In genomic region chr13:11535874-11536273, GRCm38 (mm10) we compare ENCODE assay signal across 22 mouse cellular contexts.
"Had no signal": no experiment of that assay in that cellular context is flagged by ENCODE, and none has a peak within 500 bp of the region (broad histone marks: within the 10 kb centered on the region; RNA-seq: fewer than 3 reads in every experiment).

No protein-coding gene starts in this region.

- H3K4me3 ChIP-seq: liver, embryonic 13.5 days; liver, embryonic 15.5 days; lung, embryonic 15.5 days; megakaryocyte, embryonic 14.5 days; midbrain, embryonic 13.5 days; midbrain, embryonic 15.5 days; myocyte; neural tube, embryonic 13.5 days; neural tube, embryonic 15.5 days had no signal

- H3K4me2 ChIP-seq: liver, embryonic 11.5 days; liver, embryonic 13.5 days; liver, embryonic 15.5 days; lung, embryonic 15.5 days; midbrain, embryonic 11.5 days; midbrain, embryonic 13.5 days; midbrain, embryonic 15.5 days; neural tube, embryonic 13.5 days; neural tube, embryonic 15.5 days had no signal

- DNase-seq: liver, embryonic 13.5 days; liver, postnatal 0 days; lung, adult 2 months; lung, postnatal 14 days; lung, postnatal 36 days; retina, postnatal 1 day; right cerebral cortex, adult 18-20 months; thymus, adult 18-20 months; thymus, postnatal 14 days; thymus, postnatal 36 days had no signal

- H3K27me3 ChIP-seq: liver, embryonic 13.5 days; liver, embryonic 15.5 days; lung, embryonic 15.5 days; megakaryocyte, embryonic 14.5 days; midbrain, embryonic 13.5 days; midbrain, embryonic 15.5 days; neural tube, embryonic 13.5 days; neural tube, embryonic 15.5 days had no signal

- H3K9me3 ChIP-seq: liver, embryonic 13.5 days; liver, embryonic 15.5 days; lung, embryonic 15.5 days; megakaryocyte, embryonic 14.5 days; midbrain, embryonic 13.5 days; midbrain, embryonic 15.5 days; neural tube, embryonic 13.5 days; neural tube, embryonic 15.5 days had no signal

- H3K4me1 ChIP-seq: liver, embryonic 13.5 days; liver, embryonic 15.5 days; lung, embryonic 15.5 days; megakaryocyte, embryonic 14.5 days; midbrain, embryonic 13.5 days; midbrain, embryonic 15.5 days; neural tube, embryonic 13.5 days; neural tube, embryonic 15.5 days had no signal

- ATAC-seq: liver, postnatal 0 days; lung, postnatal 0 days; midbrain, embryonic 13.5 days; midbrain, embryonic 15.5 days had no signal

- H3K36me3 ChIP-seq: liver, embryonic 13.5 days; liver, embryonic 15.5 days; lung, embryonic 15.5 days; midbrain, embryonic 13.5 days; midbrain, embryonic 15.5 days; neural tube, embryonic 13.5 days; neural tube, embryonic 15.5 days had no signal

- H3K27ac ChIP-seq: liver, embryonic 13.5 days; liver, embryonic 15.5 days; lung, embryonic 15.5 days; macrophage; midbrain, embryonic 13.5 days; midbrain, embryonic 15.5 days; neural tube, embryonic 13.5 days; neural tube, embryonic 15.5 days had no signal

- H3K9ac ChIP-seq: liver, embryonic 13.5 days; liver, embryonic 15.5 days; liver, postnatal 0 days; lung, embryonic 15.5 days; midbrain, embryonic 13.5 days; midbrain, embryonic 15.5 days; neural tube, embryonic 13.5 days; neural tube, embryonic 15.5 days had no signal
